Mouse (Mus musculus) forebrain, embryonic 12.5 days (tissue): ENCODE measurements around the gene Mrc2. TPM values are rescaled to one million over a fixed set of nuclear protein-coding genes. Genes with fewer than 3 reads are reported as not detected.

Experiments
- ATAC-seq: fragments of 200-750 bp; cut with Nextera tagmentation; 2 replicates; pipeline ENCODE4 v1.8.0; 2017; ENCODE audit warnings: moderate TSS enrichment; ENCODE audit not compliant: low FRiP score
- H3K27ac ChIP-seq: fragments of 300-500 bp; sonication (generic); 2 replicates; pipeline ENCODE4 v1.5.1; 2016; ENCODE audit warnings: mild to moderate bottlenecking
- H3K27me3 ChIP-seq: fragments of 300-500 bp; sonication (generic); 2 replicates; pipeline ENCODE4 v1.6.1; 2016; ENCODE audit warnings: mild to moderate bottlenecking
- H3K36me3 ChIP-seq: fragments of 300-500 bp; sonication (generic); replicated peaks from 2 replicates; pipeline ENCODE4 v1.6.1; 2016; ENCODE audit warnings: mild to moderate bottlenecking
- H3K4me1 ChIP-seq: fragments of 300-500 bp; sonication (generic); 2 replicates; pipeline ENCODE4 v1.6.1; 2016
- H3K4me2 ChIP-seq: fragments of 300-500 bp; sonication (generic); 2 replicates; pipeline ENCODE4 v1.6.1; 2016; ENCODE audit warnings: mild to moderate bottlenecking, moderate library complexity
- H3K4me3 ChIP-seq: fragments of 300-500 bp; sonication (generic); replicated peaks from 2 replicates; pipeline ENCODE4 v1.5.1; 2016; ENCODE audit warnings: mild to moderate bottlenecking
- H3K9ac ChIP-seq: fragments of 300-500 bp; sonication (generic); 2 replicates; pipeline ENCODE4 v1.6.1; 2016; ENCODE audit warnings: mild to moderate bottlenecking
- H3K9me3 ChIP-seq: fragments of 300-500 bp; sonication (generic); 2 replicates; pipeline ENCODE4 v1.6.1; 2016
- WGBS: fragments of 180-500 bp; shearing (Covaris S2); methylation state at CpG from one replicate; pipeline ENCODE4 v1.1.7; 2016; 5-methylcytosine and 5-hydroxymethylcytosine counted together
- polyA plus RNA-seq: library from polyadenylated mRNA; unstranded; fragments of >200 nt; fragmentation: Nextera tagmentation; extraction: Ambion mirVana; gene quantifications from 2 replicates; pipeline ENCODE4 v1.2.1, GENCODE M21; 2016

The Mrc2 gene
- polyA plus RNA-seq, 1 experiment from 2014 or later: 14.9 TPM

- no peaks in the 10 kb centered on the region for H3K27me3 ChIP-seq
- H3K9me3 ChIP-seq: no peaks in the 10 kb centered on the region
- no peak overlapping the region for H3K9ac ChIP-seq
- H3K4me3 ChIP-seq: no peak overlapping the region
- ATAC-seq: no peak
- 92% methylated on average over 12 of the region's 12 CpGs for WGBS
- H3K27ac ChIP-seq: no peak overlapping the region
- no peaks in the 10 kb centered on the region for H3K4me1 ChIP-seq
- H3K36me3 ChIP-seq: peaks cover 65% of the 10 kb centered on the region
- no peak overlapping the region for H3K4me2 ChIP-seq
Measured at GRCm38 (mm10) chr11:105281763-105282459, 10.5 kb upstream of the Mrc2 start.

GRCm38 (mm10) chr11:105282460-105282859, 10.0 kb upstream of the Mrc2 start:
- H3K4me2 ChIP-seq: no peak overlapping the region
- ATAC-seq: no peak
- H3K9me3 ChIP-seq: no peaks in the 10 kb centered on the region
- 86% methylated on average over 2 of the region's 2 CpGs for WGBS
- H3K27me3 ChIP-seq: no peaks in the 10 kb centered on the region
- no peak overlapping the region for H3K4me3 ChIP-seq
- H3K36me3 ChIP-seq: peaks cover 65% of the 10 kb centered on the region
- H3K9ac ChIP-seq: no peak overlapping the region
- no peaks in the 10 kb centered on the region for H3K4me1 ChIP-seq
- H3K27ac ChIP-seq: no peak overlapping the region

DNA sequence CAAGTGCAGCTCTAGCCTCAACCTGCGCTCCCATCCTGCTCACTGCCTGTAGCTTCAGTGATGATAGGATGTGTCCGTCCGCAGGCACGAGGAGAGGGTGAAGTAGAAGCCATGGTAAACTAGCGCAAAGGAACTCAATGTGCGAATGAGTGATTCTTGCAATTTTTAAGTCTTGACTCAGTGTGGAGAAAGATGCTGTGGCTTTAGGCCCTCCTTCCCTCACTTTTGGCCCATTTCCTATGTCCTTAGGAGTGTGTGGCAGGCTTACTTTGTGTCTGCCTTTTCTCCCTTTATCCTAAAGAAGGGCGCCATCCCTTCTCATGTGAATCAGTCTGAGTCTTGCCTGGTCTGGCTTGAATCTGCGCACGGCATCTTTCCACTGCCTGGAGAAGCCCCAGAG, 9.4 kb upstream of the Mrc2 start:
- no peak overlapping the region for H3K9ac ChIP-seq
- peaks cover 64% of the 10 kb centered on the region for H3K36me3 ChIP-seq
- H3K27me3 ChIP-seq: no peaks in the 10 kb centered on the region
- H3K9me3 ChIP-seq: no peaks in the 10 kb centered on the region
- H3K27ac ChIP-seq: no peak overlapping the region
- ATAC-seq: no peak
- H3K4me1 ChIP-seq: no peaks in the 10 kb centered on the region
- WGBS: 95% methylated on average over 9 of the region's 9 CpGs
- H3K4me2 ChIP-seq: no peak overlapping the region
- no peak overlapping the region for H3K4me3 ChIP-seq

GRCm38 (mm10) chr11:105285720-105286119, 6.7 kb upstream of the Mrc2 start:
- no peak overlapping the region for H3K4me3 ChIP-seq
- H3K27ac ChIP-seq: no peak overlapping the region
- ATAC-seq: no peak
- 48% methylated on average over 3 of the region's 3 CpGs for WGBS
- peaks cover 56% of the 10 kb centered on the region for H3K36me3 ChIP-seq
- H3K9ac ChIP-seq: no peak overlapping the region
- no peaks in the 10 kb centered on the region for H3K9me3 ChIP-seq
- no peak overlapping the region for H3K4me2 ChIP-seq
- H3K27me3 ChIP-seq: no peaks in the 10 kb centered on the region
- no peaks in the 10 kb centered on the region for H3K4me1 ChIP-seq

GRCm38 (mm10) chr11:105289403-105289802, 3.0 kb upstream of the Mrc2 start:
- H3K4me3 ChIP-seq: no peak overlapping the region
- H3K27ac ChIP-seq: no peak overlapping the region
- no peaks in the 10 kb centered on the region for H3K9me3 ChIP-seq
- H3K36me3 ChIP-seq: peaks cover 27% of the 10 kb centered on the region
- H3K4me2 ChIP-seq: no peak overlapping the region
- WGBS: 72% methylated on average over 3 of the region's 3 CpGs
- no peak overlapping the region for H3K9ac ChIP-seq
- H3K27me3 ChIP-seq: no peaks in the 10 kb centered on the region
- no peak for ATAC-seq
- peaks cover 29% of the 10 kb centered on the region for H3K4me1 ChIP-seq

- 0 out of 2 replicates have a peak, but pooled peaks have one; percentile 10 for ATAC-seq
- Histone ChIP-seq H3K9ac (peak overlapping the region; percentile 77), H3K4me3 (peak overlapping the region; percentile 70), H3K9me3 (no peaks in the 10 kb centered on the region), H3K27ac (peak overlapping the region; percentile 89), H3K36me3 (peaks cover 14% of the 10 kb centered on the region), H3K4me1 (peaks cover 34% of the 10 kb centered on the region), H3K4me2 (peak overlapping the region; percentile 95), H3K27me3 (no peaks in the 10 kb centered on the region)
- 3% methylated on average over 10 of the region's 10 CpGs for WGBS
Measured at GRCm38 (mm10) chr11:105291681-105292123, 741 bp upstream of the Mrc2 start.

DNA sequence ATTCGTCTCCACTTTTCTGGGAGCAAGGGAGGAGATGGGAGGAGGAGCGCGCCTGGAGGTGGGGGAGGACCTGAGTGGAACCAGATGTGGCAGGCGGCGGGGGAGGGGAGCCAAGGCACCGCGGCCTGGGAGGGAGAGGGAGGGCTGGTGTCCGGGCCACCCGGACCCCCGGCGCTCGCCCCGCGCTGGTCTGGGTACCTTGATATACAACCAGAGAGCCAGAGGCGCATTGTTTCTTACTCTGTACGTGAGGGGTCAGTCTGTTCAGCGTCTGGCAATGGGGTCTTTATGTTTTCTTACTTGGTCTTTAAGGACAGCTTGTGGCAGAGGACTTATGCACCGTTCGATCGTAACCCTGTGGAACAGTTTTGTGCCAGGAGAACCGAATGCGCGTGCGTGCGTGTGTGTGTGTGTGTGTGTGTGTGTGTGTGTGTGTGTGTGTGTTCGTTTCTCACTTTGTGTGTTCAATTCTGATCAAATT, 698 bp downstream of the Mrc2 start:
- peak overlapping the region; percentile 95 for H3K4me2 ChIP-seq
- peak overlapping the region; percentile 70 for H3K4me3 ChIP-seq
- no peaks in the 10 kb centered on the region for H3K27me3 ChIP-seq
- peaks cover 12% of the 10 kb centered on the region for H3K36me3 ChIP-seq
- peak overlapping the region; percentile 89 for H3K27ac ChIP-seq
- ATAC-seq: peak; percentile 63
- H3K4me1 ChIP-seq: peaks cover 34% of the 10 kb centered on the region
- H3K9ac ChIP-seq: peak overlapping the region; percentile 77
- WGBS: under 1% methylated on average over 26 of the region's 26 CpGs
- no peaks in the 10 kb centered on the region for H3K9me3 ChIP-seq

DNA sequence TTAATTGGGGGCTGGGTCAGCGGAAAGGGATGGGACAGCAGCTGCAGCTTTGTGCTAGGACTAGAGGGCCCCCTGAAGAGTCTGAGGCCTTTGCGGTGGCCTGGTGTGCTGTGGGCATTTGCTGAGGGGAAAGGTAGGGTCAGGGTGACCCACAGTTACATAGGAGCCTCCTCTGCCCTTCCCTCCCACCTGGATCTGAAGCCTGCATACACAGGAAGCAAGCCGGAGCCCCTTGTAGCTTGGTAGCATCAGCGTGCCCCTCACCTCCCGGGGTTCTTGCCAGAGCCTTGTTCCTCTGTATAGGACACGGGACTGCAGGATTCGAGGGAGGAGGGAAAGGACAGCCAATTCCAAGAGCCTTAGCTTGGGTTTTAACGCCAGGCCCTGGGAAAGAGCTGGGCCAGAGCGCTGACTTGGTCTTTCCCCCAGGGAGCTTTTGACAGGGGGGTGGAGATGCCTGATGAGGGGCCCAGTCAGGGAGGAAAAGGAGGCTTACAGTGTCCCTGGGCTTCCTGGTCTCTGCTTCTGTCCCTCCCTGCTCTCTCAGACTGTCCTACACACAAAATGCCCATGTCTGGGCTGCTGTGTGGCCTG, 1.6 kb downstream of the Mrc2 start:
- ATAC-seq: no peak
- H3K36me3 ChIP-seq: peaks cover 12% of the 10 kb centered on the region
- H3K27me3 ChIP-seq: no peaks in the 10 kb centered on the region
- peak overlapping the region; percentile 71 for H3K27ac ChIP-seq
- peaks cover 34% of the 10 kb centered on the region for H3K4me1 ChIP-seq
- H3K9ac ChIP-seq: peak overlapping the region; percentile 77
- peak overlapping the region; percentile 95 for H3K4me2 ChIP-seq
- no peaks in the 10 kb centered on the region for H3K9me3 ChIP-seq
- peak overlapping the region; percentile 70 for H3K4me3 ChIP-seq
- WGBS: 0% methylated on average over 8 of the region's 9 CpGs

DNA sequence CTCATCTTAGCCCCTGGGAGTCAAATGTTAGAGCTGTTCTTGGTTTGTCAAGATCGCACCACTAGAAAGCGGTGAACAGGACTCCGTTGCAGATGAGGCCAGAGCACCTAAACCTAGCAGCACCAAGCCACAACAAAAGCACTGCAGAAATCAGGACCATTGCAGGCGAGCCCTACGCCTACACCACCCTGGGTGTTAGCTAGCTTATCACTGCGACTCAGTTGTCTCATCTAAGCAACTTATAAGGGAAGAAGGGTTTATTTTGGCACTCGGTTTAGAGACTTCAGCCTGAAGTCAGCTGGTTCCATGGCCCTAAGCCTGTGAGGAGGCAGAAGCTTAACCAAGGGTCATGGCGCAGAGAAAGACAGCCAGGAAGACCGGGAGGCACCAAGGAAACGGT, 3.6 kb downstream of the Mrc2 start:
- H3K27me3 ChIP-seq: no peaks in the 10 kb centered on the region
- no peak overlapping the region for H3K9ac ChIP-seq
- H3K36me3 ChIP-seq: peaks cover 12% of the 10 kb centered on the region
- H3K4me3 ChIP-seq: no peak overlapping the region
- no peak overlapping the region for H3K27ac ChIP-seq
- ATAC-seq: no peak
- no peak overlapping the region for H3K4me2 ChIP-seq
- 90% methylated on average over 10 of the region's 10 CpGs for WGBS
- peaks cover 36% of the 10 kb centered on the region for H3K4me1 ChIP-seq
- no peaks in the 10 kb centered on the region for H3K9me3 ChIP-seq

GRCm38 (mm10) chr11:105310197-105310596, 17.8 kb downstream of the Mrc2 start:
- ATAC-seq: no peak
- no peaks in the 10 kb centered on the region for H3K9me3 ChIP-seq
- no peak overlapping the region for H3K4me2 ChIP-seq
- WGBS: 79% methylated on average over 7 of the region's 7 CpGs
- no peak overlapping the region for H3K4me3 ChIP-seq
- H3K9ac ChIP-seq: no peak overlapping the region
- H3K27me3 ChIP-seq: no peaks in the 10 kb centered on the region
- H3K36me3 ChIP-seq: peaks cover 12% of the 10 kb centered on the region; the same call in 1 of the 2 replicates
- peaks cover 40% of the 10 kb centered on the region for H3K4me1 ChIP-seq
- H3K27ac ChIP-seq: no peak overlapping the region

- Histone ChIP-seq H3K27me3 (no peaks in the 10 kb centered on the region), H3K4me3 (no peak overlapping the region), H3K9ac (no peak overlapping the region), H3K4me2 (no peak overlapping the region), H3K36me3 (no peaks in the 10 kb centered on the region; the same call in 1 of the 2 replicates), H3K9me3 (no peaks in the 10 kb centered on the region), H3K4me1 (peaks cover 45% of the 10 kb centered on the region), H3K27ac (peak overlapping the region; percentile 51; the same call in 1 of the 2 replicates)
- no peak for ATAC-seq
- 87% methylated on average over 24 of the region's 24 CpGs for WGBS
Measured at GRCm38 (mm10) chr11:105311291-105311975, 19.0 kb downstream of the Mrc2 start.

GRCm38 (mm10) chr11:105312311-105312942, 20.0 kb downstream of the Mrc2 start:
- peak overlapping the region; percentile 69 for H3K27ac ChIP-seq

More at GRCm38 (mm10) chr11:105312311-105312942, 20.0 kb downstream of the Mrc2 start:
- no peaks in the 10 kb centered on the region for H3K27me3 ChIP-seq
- 61% methylated on average over 12 of the region's 12 CpGs for WGBS
- peaks cover 45% of the 10 kb centered on the region for H3K4me1 ChIP-seq
- H3K9ac ChIP-seq: no peak overlapping the region
- ATAC-seq: peak; percentile 17; the same call in 1 of the 2 replicates
- H3K9me3 ChIP-seq: no peaks in the 10 kb centered on the region
- H3K4me3 ChIP-seq: no peak overlapping the region
- H3K4me2 ChIP-seq: no peak overlapping the region
- no peaks in the 10 kb centered on the region; the same call in 1 of the 2 replicates for H3K36me3 ChIP-seq
